Mouse (Mus musculus) heart, adult 2 months (tissue): ENCODE data around the gene Nln. TPM values are rescaled to one million over a fixed set of nuclear protein-coding genes. Genes with fewer than 3 reads are reported as not detected.

ENCODE experiments used
- DNase-seq, 2 experiments: peaks; one replicate each; pipeline ENCODE4 v3.0.0; 2021
- H3K27ac ChIP-seq: fragments of 200-600 bp; 2 replicates; pipeline ENCODE4 v1.8.1; 2022
- H3K27me3 ChIP-seq: fragments of 200-500 bp; 2 replicates; pipeline ENCODE4 v1.6.1; 2012; ENCODE audit warnings: mild to moderate bottlenecking, low read length, inconsistent platforms, mixed read lengths; ENCODE audit not compliant: control insufficient read depth, insufficient read depth
- H3K36me3 ChIP-seq: fragments of 200-500 bp; 2 replicates; pipeline ENCODE4 v1.6.1; 2012; ENCODE audit warnings: low read length, inconsistent platforms; ENCODE audit not compliant: control insufficient read depth, insufficient read depth
- H3K4me1 ChIP-seq: fragments of 200-500 bp; 2 replicates; pipeline ENCODE4 v1.6.1; 2011; ENCODE audit warnings: low read length; ENCODE audit not compliant: control insufficient read depth, insufficient read depth
- H3K4me3 ChIP-seq: fragments of 200-600 bp; 2 replicates; pipeline ENCODE4 v1.8.1; 2022
- H3K79me2 ChIP-seq: fragments of 200-500 bp; replicated peaks from 2 replicates; pipeline ENCODE4 v1.6.1; 2012; ENCODE audit warnings: mild to moderate bottlenecking, inconsistent platforms, low read length, moderate library complexity, mixed read lengths; ENCODE audit not compliant: control insufficient read depth, insufficient read depth
- H3K9ac ChIP-seq: fragments of 200-500 bp; 2 replicates; pipeline ENCODE4 v1.6.1; 2012; ENCODE audit warnings: low read depth, mild to moderate bottlenecking, control low read depth, inconsistent platforms, low read length, mixed read lengths
- CTCF ChIP-seq: fragments of 200-600 bp; IDR thresholded peaks from 2 replicates; pipeline ENCODE4 v1.8.1; 2022; ENCODE audit warnings: antibody characterized with exemption, mild to moderate bottlenecking, moderate library complexity
- EP300 ChIP-seq: fragments of 200-500 bp; IDR thresholded peaks from 2 replicates; pipeline ENCODE4 v1.6.1; 2011; ENCODE audit warnings: low read depth, low read length, control low read depth; ENCODE audit not compliant: insufficient read depth
- POLR2A ChIP-seq: fragments of 200-500 bp; IDR thresholded peaks from 2 replicates; pipeline ENCODE4 v1.6.1; 2011; ENCODE audit warnings: mild to moderate bottlenecking, low read depth, low read length, control low read depth; ENCODE audit not compliant: insufficient read depth
- WGBS: fragments of 180-500 bp; shearing (Covaris S2); methylation state at CpG from one replicate; pipeline ENCODE4 v1.1.7; 2018; 5-methylcytosine and 5-hydroxymethylcytosine counted together
- intact Hi-C: fragments of 180-260 bp; cut with DNase I; formaldehyde crosslinking; loops from one replicate; pipeline ENCODE4 v1.15.1; 2025
- polyA plus RNA-seq: library from polyadenylated mRNA; depleted of rRNA; stranded (reverse); fragments of >200 nt; gene quantifications from 2 replicates; pipeline ENCODE4 v1.2.3, GENCODE M21; 2012
- total RNA-seq, 2 experiments: library from RNA; stranded (reverse); gene quantifications; 2 replicates each; pipeline ENCODE4 v1.2.3; 2021

Gene Nln
- total and polyA plus RNA-seq, 3 experiments: 4.5 to 11.0 (median 8.8) TPM

DNA sequence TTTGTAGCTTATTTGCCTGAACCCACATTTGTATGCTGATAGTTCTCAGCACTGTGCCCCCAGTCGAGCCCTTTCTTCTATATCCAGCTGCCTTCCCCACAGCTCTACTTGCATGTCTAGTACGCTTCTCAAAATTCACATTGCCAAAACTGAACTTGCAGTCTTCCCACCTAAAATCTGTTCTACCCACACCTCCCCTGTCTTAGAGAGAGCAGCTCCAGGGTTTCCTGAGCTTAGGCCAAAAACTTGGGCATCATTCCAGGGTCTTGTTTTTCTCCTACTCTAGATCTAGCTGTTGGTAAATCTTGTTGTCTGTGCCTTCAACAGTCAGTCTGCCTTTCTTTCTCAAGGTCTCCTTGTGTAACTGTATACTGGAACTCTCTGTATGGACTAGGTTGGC lies 5.4 kb upstream of the Nln start:
- Histone ChIP-seq H3K4me1 (no peaks in the 10 kb centered on the region), H3K27me3 (no peaks in the 10 kb centered on the region), H3K27ac (no peak overlapping the region), H3K36me3 (no peaks in the 10 kb centered on the region), H3K4me3 (no peak overlapping the region), H3K79me2 (no peaks in the 10 kb centered on the region), H3K9ac (no peak overlapping the region)
- WGBS: 95% methylated on average over 2 of the region's 2 CpGs
- DNase-seq: no peak
- intact Hi-C loops: no loop called here
- TF ChIP-seq EP300 (no peak), CTCF (no peak), POLR2A (no peak)

DNA sequence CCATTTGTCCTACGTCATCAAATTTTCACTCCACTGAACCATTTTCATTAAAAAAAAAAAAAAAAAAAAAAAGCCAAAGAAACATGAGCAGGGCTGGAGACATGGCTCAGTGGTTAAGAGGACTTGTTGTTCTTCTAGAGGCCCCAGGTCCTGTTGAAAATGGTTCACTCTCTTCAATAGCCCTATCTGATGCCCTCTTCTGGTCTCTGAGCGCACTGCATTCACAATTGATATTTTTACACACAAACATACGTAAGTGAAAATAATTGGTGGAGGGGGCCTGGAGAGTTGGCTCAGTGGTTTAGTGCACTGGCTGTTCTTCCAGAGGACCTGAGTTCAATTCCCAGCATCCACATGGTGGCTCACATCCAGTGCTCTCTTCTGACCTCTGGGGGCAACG lies 4.4 kb upstream of the Nln start:
- TF ChIP-seq CTCF: peak; percentile 17; the same call in 1 of the 2 replicates
- TF ChIP-seq EP300: no peak
- no peak overlapping the region for H3K9ac ChIP-seq
- H3K27ac ChIP-seq: no peak overlapping the region
- no peaks in the 10 kb centered on the region for H3K79me2 ChIP-seq
- H3K4me3 ChIP-seq: no peak overlapping the region
- H3K4me1 ChIP-seq: no peaks in the 10 kb centered on the region
- WGBS: 95% methylated on average over 4 of the region's 4 CpGs
- H3K27me3 ChIP-seq: no peaks in the 10 kb centered on the region
- DNase-seq: no peak
- intact Hi-C loops: no loop called here
- no peaks in the 10 kb centered on the region for H3K36me3 ChIP-seq

DNA sequence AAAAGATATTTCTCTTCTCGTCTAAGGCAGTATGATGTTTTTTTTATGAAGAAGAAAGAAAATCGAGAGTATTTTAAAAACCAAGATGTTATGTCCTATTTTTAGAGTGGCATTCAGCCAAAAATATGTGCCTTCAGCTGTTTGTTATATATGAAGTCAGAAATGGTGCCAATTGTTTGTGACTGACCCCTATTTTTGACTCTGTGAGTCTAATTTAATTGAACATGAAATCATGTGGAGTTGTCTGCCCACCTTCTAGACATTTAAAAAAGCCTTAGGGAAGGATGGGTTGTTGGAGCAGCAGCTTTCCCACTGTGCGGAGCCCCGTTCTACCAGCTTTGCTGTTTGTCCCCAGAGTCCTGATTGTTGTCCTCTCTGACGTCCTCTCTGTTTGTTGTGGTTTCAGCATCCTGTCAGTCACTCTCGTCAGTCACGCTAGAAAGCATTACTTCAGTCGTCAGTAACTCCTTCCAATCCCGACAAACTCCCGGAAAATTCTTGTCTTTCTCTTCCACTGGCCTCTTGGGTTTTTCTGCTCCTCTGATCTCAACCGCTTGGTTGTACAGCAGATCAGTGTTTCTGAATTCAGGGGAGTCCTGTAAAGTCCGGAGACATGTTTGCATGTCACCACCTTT lies 3.0 kb upstream of the Nln start:
- intact Hi-C loops: no loop called here
- WGBS: 44% methylated on average over 12 of the region's 12 CpGs

DNA sequence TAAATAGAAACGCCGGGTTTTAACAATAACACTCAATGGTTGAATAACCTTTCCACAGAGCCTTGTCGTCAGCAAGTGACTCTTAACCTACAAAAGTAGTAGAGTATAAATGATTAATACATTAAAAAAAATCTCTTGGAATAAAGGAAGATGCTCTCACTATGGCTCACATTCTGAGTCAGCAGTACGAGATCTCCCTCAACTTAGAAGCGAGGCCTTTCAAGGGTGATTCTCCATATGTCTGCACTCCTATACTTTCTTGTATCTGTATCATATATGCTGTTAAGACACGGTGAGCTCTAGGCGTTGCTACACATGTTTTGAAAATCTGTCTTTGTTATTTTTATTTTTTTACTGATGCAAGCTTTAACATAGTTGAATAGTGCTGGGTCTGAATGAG lies 1.1 kb upstream of the Nln start:
- no peak overlapping the region for H3K9ac ChIP-seq
- no peak overlapping the region for H3K27ac ChIP-seq
- WGBS: 57% methylated on average over 7 of the region's 7 CpGs

More for the DNA sequence above, 3.0 kb upstream of the Nln start:
- Histone ChIP-seq H3K79me2 (no peaks in the 10 kb centered on the region), H3K9ac (no peak overlapping the region), H3K27ac (no peak overlapping the region), H3K36me3 (no peaks in the 10 kb centered on the region), H3K4me1 (no peaks in the 10 kb centered on the region; the same call in 1 of the 2 replicates), H3K27me3 (no peaks in the 10 kb centered on the region), H3K4me3 (no peak overlapping the region)
- no peak for DNase-seq
- TF ChIP-seq POLR2A (no peak), EP300 (no peak), CTCF (no peak)

DNA sequence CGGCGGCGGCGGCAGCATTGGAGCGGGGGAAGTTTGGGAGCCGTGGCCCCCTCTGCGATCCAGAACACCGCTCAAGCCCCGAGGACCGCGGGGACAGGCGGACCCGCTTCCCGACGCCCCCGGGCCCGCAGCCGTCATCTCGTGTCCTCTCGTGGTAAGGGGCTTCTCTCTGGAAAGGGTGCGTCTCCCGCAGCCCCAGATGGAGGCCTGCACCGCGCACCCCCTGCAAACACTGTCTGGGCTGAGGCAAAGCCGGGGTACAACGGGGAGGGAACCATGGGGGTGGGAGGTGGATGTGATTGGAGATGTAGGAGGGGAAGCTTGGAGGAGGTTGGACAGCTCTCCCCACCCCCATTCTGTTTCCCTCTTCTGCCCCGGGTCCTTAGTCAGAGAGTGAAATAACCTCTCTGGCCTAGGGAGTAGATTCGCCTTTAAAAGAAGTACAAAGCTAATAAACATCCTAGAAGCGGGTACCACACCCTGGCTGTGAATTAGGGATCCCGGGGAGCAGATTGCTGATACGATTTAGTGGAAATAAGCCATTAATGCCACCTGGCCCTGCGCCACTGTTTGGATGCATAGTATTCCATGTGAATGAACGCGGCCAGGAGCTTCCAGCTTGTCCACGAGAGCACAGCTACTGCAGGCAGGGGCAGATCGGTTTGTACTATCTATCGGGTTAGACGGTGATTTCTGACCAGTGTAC lies 555 bp upstream of the Nln start:
- TF ChIP-seq EP300: no peak
- TF ChIP-seq CTCF: no peak
- no peak for TF ChIP-seq POLR2A
- no peaks in the 10 kb centered on the region for H3K36me3 ChIP-seq
- no peaks in the 10 kb centered on the region; the same call in 1 of the 2 replicates for H3K4me1 ChIP-seq
- peak overlapping the region; percentile 96 for H3K4me3 ChIP-seq
- H3K9ac ChIP-seq: peak overlapping the region; percentile 81
- H3K79me2 ChIP-seq: no peaks in the 10 kb centered on the region
- WGBS: 5% methylated on average over 33 of the region's 38 CpGs
- peak overlapping the region; percentile 61 for H3K27ac ChIP-seq
- intact Hi-C loops: loop anchor here (2.0 to 5.0 kb wide), 2 partner anchors 69 to 188 kb away; partner anchors contain the start of genes Erbin, Trappc13 and Trim23
- DNase-seq: peak in 1 of 2 experiments; percentile 47
- H3K27me3 ChIP-seq: no peaks in the 10 kb centered on the region

More for the DNA sequence above, 1.1 kb upstream of the Nln start:
- no peaks in the 10 kb centered on the region for H3K27me3 ChIP-seq
- no peaks in the 10 kb centered on the region; the same call in 1 of the 2 replicates for H3K4me1 ChIP-seq
- H3K36me3 ChIP-seq: no peaks in the 10 kb centered on the region
- no peak for TF ChIP-seq CTCF
- no peak for TF ChIP-seq EP300
- no peak for TF ChIP-seq POLR2A
- peak overlapping the region; percentile 96 for H3K4me3 ChIP-seq
- no peak for DNase-seq
- intact Hi-C loops: no loop called here
- no peaks in the 10 kb centered on the region for H3K79me2 ChIP-seq
